Mouse (Mus musculus): ENCODE data around the gene Insc.
A peak's percentile ranks its signal among the peaks of the same experiment; 100 is the strongest.
"Not testable (repeated sequence)": the region's sequence is repeated elsewhere in the genome, so short reads cannot be mapped to it uniquely, and the experiment has no call there.

The Insc gene

DNA sequence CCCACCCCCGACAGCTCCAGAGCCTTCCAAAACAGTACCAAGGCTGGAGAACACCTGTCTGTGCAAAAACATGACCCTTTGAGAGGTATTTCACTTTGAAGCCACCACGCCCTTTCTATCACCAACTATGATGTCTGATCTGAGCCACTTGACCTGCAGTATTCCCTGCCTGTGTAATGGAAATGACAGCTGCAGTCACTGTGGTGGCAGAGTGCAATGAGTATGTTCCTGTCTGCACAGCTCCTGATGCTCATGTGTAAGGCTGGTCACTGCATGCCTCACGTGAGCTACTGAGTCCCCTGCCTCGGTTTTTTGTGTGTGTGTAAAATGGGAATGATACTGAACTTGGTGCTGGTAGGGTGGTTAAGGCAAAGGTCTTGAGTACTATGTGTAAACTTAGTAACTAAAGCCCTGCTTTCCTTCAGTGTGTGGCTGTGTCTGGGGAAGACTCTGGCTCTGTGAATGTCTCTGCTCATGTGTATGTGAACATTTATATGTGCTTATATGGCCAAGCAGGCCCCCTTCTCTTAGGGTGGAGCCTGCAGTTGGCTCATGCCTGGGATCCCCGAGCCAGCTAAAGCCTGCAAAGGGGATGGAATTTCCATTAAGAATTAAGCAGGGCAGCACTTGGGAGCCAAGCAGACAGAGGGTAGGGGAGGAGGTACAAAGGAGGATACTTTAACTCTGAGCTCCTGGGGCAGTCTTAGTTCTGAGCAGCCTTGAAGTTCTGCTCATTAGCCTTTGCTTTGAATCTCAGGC, at the start of gene Insc:
Gene Insc, plus strand, starts transcription at position 673 of the 759 bp plus-strand sequence.
- no peak for DNase-seq (ENCODE audit: extremely low spot score, low spot score)

DNA sequence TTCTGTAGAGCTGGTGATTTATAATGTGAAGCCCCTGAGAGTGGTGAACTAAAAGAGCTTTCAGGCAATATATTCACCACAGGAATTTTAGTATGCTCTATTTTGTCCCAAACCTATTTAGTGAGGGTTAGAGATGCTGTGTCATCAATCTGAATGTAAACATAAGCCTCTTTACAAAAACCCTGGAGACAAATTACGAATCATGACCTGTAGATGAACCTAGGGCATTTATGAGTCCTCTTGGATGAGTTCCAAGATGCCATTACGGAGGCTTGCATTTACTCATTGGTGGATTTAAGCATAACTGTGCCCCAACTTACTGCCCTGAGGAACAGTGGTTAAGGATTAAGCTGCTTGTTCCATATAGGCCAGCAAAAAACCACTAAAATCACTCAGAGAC, 42.6 kb upstream of the Insc start:
- no peak for DNase-seq (ENCODE audit: extremely low spot score, low spot score)

DNA sequence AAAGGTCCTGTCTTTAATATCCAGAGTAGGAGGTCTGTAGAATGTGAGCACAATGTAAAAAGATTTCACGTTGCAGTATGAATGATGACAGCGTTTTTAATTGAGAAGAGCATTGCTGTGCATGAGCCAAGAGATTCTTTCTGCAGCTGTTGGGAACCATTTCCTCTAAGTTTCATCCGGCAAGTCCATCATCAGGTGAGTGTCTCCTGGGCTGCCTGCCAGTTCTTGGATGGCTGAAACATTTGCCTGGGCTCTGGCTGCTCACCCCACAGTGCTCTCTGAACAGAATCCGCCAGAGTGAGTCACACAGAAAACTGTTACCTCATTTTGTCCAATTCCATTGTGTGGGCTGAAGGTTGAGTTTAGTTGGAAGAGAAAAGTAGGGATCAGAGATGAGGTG, 36.8 kb upstream of the Insc start:
- DNase-seq (ENCODE audit: extremely low spot score, low spot score): no peak

DNA sequence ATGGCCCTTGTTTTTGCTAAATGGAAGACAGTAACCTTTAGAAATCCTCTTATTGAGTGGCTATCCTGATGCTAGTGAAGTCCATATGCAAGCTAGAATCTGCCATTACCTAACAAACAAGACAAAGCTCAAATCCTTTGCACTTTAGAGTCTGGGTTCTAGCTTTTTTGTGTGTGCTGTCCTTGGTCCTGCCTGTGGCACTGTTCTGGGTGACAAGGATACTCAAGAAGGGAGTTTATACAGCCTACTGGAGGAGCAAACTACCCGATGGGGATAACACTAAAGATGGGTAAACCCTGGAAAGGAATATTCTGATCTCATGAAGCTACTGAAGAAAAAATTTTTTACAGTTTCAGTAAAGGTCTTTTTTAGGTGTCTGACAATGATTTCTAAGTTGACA, 36.1 kb upstream of the Insc start:
- DNase-seq (ENCODE audit: extremely low spot score, low spot score): no peak

DNA sequence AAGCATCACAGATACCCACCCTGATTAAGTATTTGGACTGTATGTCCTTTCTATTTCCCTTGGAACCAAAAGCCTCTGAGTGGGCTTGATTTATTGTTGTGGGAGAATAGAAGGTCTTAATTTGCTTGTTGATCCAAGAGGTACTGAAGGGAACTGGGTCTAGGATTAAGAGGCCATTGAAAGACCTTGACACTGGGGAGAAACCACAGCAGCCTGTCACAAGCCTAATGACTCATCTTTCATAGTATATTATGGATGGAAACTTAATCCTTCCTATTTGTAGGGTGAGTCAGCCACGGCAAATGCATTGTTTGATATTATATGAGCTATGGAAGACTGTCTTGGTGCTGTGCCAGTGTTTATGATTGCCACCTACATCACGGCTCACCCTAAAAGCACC, 33.1 kb upstream of the Insc start:
- DNase-seq (ENCODE audit: extremely low spot score, low spot score): no peak

DNA sequence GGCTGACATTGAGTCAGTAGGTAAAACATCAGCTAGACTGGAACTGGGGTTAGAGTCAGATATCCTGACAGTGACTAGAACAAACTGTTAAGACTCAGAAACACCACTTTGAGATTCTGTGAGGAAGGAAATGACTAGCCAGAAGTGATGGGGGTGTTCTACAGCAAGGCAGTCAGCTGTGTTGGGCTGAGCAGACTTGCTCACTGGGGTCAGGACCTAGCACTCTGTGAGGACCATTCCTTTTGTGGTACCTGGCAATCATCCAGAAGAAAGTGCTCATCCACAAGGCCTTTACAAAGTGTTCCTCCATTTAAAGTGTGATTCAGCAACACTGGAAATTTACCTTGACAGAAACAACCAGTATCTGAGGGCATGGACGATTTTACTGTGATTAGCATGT, 31.0 kb upstream of the Insc start:
- DNase-seq (ENCODE audit: extremely low spot score, low spot score): no peak

DNA sequence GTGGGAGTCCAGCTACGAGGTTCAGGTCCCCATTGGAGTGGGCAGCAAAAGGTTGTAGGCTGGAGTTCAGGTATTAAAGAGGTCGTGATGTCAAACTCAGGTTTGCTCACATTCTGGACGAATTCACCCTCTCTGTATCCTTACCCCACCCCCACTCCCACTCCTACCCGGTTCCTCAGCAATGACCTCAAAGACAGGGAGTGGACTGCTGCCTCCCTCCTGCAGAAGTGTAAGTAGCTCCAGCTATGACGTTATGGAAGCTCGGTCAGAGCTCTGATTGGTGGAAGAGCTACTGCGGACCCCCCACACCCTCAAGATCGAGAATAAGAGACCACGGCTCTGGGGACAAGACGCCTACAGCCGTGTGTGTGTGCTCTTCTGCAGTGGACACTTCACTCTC, 25.2 kb upstream of the Insc start, which contains the start of gene Calcb:
Gene Calcb, plus strand, starts transcription at position 344 of the 400 bp plus-strand sequence.
- DNase-seq (ENCODE audit: extremely low spot score, low spot score): no peak

DNA sequence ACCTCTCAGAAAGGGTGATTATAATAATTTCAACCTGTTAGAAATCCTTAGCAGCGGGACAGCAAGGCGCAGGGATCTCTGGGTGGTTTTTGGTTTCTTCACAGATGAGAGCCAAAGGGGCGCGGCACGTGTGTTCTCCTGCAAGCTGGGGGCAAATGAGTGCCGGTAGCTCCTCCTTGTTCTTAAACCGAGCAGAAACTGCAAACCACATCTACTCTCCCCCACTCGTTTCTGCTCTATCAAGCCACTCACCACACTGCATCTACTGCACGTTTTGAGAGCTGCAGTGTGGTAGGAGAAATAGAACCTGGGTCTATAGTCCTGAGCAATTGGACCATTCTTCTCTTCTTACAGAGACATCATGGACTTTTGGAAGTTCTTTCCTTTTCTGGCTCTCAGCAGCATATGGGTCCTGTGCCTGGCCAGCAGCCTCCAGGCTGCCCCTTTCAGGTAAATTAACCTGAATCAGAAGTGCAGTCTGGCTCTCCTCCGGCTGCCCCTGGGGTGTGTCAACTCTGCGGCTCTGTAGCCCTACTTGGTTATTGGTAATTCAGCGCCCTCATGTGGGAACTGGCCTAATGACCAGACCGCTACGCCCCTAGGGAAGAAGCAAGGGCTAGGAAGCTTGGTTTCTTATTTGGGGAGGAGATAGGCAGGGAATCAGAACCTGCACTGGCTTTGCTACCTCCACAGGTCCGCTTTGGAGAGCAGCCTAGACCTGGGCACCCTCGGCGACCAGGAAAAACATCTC, 23.9 kb upstream of the Insc start:
- peak; percentile 33 for DNase-seq (ENCODE audit: extremely low spot score, low spot score)

DNA sequence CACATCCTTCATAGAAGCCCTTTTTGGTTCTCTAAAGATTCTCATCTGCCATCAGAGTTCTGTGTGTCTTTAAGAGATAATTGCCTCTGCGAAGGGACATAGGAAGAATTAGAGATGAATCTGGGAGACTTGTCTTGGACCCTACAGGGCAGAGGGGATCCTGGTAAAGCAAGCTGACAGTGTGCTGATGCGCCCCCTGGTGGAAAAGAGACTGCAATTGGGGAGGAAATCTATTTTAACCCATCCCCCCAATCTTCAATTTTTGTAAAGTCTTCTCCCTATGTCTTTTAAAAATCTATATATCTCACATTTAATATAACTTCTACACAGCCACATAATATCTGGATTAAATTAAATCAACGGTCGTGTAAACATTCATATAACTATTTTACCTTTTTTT, 13.8 kb upstream of the Insc start:
- DNase-seq (ENCODE audit: extremely low spot score, low spot score): not testable (repeated sequence)

DNA sequence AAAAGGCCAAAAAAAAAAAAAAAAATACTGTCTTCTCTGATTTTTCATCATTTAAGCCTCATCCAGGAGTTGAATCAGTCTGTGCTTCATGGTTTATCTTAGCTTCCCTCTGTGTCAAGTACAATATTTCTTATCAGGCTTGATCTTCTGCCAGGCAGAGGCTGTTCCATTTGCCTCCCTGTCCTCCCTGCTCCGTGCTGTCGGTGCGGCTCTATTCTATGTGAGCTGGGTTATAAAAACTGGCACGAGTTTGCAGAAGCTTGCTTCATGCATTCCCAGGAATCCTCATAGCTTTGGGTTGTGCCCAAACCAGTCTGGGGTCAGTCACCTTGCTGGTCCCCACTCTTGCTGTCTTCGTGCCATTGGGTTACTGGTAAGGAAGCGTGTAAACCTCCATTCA, 12.3 kb upstream of the Insc start:
- DNase-seq (ENCODE audit: extremely low spot score, low spot score): no peak

DNA sequence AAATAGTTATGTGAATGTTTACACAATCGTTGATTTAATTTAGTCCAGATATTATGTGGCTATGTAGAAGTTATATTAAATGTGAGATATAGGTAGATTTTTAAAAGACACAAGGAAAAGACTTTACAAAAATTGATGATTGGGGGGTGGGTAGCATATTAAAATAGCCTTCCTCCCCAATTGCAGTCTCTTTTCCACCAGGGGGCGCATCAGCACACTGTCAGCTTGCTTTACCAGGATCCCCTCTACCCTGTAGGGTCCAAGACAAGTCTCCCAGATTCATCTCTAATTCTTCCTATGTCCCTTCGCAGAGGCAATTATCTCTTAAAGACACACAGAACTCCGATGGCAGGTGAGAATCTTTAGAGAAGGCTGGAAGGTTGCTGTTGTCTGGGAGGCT, 11.8 kb upstream of the Insc start:
- DNase-seq (ENCODE audit: extremely low spot score, low spot score): not testable (repeated sequence)

DNA sequence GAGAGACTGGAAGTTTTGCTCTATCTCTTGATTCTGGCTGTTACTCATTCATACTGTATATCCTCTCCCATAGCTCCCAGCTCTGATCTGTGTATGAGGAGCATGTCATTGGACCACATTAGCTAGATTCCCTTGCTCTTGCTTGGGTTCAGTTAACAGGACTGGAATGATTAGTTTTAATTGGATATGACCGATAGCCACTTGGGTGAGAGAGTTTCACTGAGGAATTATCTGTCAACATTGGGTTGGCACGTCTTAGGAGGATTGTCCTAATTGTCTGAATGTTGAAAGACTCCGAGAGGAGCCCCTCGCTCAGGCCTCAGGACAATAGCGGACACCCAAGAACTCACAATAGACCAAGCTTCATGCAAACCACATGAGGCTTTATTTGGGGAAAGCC, 7.2 kb upstream of the Insc start:
- no peak for DNase-seq (ENCODE audit: extremely low spot score, low spot score)

DNA sequence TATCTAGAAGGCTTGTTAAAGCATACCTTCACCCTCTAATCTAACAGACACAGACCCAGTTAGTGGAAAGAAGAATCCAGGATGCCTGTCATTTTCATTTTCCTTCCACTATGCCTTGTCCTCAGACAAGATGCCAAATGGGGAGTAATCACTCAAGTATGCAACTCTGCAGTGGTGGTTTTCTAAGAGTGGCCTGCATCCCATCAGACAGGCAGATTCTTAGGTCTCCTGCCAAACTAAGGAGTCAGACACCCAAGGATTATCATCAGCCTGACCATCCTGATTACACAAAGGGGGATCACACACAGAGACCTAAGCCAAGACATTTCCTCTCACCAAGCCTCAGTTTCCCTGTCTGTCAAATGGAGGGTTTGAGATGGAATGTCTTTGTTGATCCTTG, 5.3 kb upstream of the Insc start:
- DNase-seq (ENCODE audit: extremely low spot score, low spot score): no peak

DNA sequence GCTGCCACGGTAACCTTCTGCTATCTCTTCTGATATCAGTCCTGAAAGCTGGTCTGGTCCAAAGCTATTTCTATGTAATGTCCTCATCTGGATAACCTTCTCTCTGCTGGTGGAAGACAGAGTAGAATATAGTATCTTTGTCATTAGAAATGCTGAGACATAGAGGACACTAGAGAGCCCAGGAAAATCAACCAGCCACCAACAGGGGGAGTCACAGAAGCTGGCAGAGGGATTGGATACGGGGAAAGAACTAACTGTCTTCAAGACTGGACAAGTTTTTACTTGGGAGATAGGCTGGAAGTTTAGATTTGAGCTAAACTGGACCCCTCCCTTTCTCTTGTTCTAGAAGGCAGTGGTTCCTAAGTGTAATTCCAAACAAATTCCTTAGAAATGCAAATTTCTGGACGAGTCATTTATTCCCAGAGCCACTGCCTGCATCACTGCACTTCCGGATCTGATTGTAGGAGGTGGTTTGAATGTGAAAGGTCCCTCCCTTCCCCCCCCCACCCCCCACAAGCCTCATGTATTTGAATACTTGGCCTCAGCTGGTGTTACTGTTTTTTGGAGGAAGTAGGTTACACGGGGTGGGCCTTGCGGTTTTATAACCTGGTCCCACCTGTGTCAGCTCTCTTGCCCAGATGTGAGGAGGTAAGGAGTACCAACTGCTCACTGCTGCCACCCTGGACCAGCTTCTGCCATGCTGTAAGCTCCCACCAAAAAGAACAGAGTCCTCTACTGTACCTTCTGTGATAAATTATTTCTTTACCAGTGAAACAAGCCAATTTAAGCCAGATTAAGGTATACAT, 2.9 kb upstream of the Insc start:
- DNase-seq (ENCODE audit: extremely low spot score, low spot score): no peak

DNA sequence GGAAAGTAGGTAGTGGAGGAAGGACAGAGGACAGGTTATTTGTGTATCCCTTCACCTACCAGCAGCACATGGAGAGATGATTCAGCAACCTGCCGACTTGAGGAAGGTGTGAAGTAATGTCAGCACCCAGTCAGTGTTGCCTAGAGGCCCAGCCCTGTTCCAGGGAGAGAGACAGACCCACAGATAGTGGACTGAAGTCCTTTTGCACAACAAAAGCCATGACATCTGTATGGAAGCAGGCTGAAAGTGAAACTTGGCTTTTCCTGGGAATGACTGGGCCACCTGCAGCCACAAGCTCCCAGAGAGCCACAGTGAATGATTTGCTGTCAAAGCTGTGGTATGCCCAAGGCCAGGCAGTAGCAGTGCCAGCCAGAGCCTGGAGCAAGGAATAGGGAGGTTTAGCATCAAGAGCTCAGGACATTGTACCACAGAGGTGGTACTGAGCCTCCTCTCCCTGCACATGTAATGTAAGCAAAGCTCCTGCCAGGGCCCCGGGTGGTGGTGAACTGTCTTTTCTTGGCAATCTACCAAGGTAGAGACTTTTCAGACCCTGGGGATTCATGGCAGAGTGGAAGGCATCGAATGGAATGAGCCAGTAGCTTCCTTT, 1.2 kb downstream of the Insc start:
- DNase-seq (ENCODE audit: extremely low spot score, low spot score): no peak

DNA sequence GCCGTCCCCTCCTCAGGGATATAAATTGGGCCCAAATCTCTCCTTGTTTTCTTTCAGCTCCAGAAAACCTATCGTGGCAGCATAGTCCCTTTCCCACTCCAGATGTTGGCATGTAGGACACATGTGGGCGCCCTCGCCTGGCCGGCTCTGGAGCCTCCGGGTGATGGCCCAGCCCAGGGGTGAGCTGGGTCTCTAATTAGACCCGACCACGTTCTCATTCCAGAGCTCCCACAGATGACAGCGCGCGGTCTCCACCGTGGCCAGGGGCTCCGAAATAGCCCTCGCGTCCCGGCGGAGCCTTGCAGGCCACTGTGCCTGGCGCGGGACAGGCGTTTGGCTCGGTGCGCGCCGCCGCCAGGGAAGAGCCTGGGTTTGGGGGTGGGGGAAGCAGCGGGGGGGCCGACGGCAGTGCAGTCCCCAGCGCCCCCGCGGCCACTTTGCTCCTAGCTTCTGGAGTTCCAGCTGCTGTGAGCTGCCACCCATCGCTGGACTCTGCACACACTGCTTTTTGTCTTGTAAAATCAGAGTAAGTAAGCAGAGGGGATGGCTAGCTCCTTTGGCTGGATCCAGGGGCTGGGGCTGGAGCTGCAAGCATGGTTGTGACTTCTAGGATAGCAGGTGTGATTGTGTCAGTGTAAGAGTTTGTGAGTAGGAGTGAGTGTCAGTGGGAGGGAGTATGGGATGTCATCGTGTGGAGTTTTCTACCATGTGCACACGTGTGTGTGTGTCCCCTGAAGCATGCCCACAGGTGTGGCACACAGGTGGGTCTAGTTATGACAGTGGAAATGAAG, 2.2 kb downstream of the Insc start:
- DNase-seq (ENCODE audit: extremely low spot score, low spot score): peak; percentile 52

DNA sequence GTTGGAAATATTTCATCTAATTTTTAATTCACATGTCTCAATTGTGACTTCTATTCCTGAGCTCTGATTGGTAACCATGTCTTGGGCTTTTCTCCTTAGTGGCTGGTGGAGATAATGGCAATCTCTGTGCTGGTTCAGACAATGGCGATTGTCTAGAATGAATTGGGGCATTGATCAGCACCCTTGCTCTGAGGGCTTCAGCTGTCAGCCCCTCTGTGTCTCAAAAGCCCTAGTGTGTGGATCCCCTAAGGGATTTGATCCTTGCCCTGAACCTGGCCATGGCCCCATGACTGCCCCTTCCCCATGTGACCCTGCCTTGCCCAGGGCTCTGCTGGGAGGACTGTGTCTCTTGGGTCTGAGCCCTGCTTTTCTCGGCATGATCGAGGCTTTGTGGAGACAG, 4.1 kb downstream of the Insc start:
- no peak for DNase-seq (ENCODE audit: extremely low spot score, low spot score)

DNA sequence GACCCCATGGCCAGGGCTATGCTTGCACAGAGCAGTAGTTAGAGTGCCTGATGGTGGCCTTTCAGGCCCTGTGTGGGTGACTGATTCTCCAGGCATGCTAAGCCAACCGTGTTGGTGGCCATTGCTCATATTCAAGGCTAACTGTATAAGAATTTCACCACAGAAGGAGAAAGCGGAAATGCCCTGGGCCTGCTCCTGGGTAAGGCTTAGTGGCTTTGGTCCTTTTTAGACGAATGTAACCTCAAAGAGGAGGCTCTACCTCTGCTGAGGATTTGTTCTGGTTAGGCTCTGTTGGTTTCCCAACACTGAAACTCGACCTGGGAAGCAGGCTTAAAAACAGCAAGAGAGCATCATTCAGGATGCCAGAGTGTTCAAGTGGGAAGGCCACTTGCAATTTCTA, 4.7 kb downstream of the Insc start:
- DNase-seq (ENCODE audit: extremely low spot score, low spot score): no peak

DNA sequence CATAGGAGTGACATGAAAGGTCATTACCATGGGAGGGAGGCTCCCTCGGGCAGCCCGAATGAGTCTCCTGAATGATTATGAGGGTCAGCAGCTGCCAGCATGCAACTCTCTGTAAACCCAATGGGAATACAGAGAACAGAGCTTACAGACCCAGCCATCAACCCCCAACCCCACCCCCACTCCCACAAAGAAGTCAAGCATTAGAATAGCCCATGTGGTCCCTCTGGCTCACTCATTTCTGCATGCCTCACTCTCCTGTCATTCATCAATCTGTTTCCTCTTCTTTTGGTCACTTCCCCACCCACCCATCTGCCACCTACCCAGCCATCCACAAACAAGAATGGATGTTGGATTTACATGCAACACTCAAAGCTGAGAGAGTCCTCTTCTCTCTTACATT, 10.0 kb downstream of the Insc start:
- DNase-seq (ENCODE audit: extremely low spot score, low spot score): no peak

DNA sequence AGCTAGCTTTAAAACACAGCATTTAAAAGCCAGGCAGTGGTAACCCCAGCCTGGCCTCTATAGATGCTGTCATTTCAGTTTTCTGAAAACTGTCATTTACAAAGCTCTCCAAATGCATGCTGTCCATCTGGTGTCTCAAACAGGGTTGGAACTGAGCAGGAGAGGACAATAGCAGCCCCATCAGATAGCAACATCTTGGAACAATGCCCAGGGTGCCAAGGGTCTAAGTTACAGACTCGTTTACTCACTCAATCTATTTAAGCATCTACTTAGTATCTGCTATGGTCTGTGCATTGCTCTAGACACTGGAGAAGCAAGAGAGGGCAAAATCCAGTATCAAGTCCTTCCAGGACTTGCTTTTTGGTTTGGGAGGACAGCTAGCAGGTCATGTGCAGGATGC, 10.7 kb downstream of the Insc start:
- no peak for DNase-seq (ENCODE audit: extremely low spot score, low spot score)

DNA sequence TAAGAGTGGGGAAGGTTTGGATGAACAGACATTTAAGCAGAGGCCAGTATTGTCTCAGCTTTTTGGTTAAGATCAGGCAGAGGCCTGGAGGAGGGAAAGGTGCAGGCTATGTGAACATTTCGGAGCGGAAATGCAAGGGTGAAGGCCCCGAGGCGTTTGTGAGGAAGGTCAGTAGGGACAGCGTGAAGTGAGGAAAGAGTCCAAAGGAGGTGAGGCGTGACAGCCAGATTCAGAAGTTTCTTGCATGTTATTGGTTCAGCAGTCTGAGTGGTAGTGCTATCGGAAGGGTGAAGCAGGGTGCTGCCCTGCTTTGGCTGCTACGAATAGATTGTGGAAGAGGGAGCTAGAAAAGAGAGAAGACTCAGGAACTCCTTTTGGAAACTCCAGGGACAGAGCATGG, 11.1 kb downstream of the Insc start:
- DNase-seq (ENCODE audit: extremely low spot score, low spot score): no peak
